Mouse (Mus musculus): Measurements from ENCODE around the gene Oard1. TPM values are rescaled to one million over a fixed set of nuclear protein-coding genes. Genes with fewer than 3 reads are reported as not detected.

Gene Oard1
- polyA plus RNA-seq, 1 experiment from 2014 or later = 70.6 TPM

DNA sequence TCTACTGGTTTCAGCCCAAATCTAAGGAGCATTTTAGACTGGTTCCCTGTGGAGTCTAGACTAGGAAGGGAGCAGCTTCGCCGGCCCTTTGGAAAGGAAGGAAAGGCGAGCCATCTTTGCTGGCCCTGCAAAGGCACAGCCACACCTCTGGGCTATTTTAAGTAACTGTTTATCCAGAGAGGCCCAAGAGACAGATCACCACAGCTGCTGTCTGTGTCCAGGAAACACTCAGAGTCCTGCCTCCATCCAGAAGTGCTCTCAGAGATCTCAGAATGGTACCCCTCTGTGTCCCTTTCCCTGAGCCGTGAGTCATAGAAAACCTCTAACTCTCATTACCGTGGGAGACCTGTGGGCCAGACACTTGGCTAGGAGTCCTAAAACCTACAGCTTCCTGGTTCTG lies 20.6 kb downstream of the Oard1 start:
- no peaks in the 10 kb centered on the region for H3K9me3 ChIP-seq
- no peak overlapping the region for H3K4me2 ChIP-seq
- no peaks in the 10 kb centered on the region for H3K27me3 ChIP-seq
- no peaks in the 10 kb centered on the region for H3K36me3 ChIP-seq
- no peak overlapping the region for H3K9ac ChIP-seq
- ATAC-seq (ENCODE audit: borderline replicate concordance, extremely low read depth, low FRiP score, low TSS enrichment) = 0 out of 2 replicates have a peak, but pooled peaks have one; percentile 28
- no peak overlapping the region for H3K4me3 ChIP-seq
- WGBS = 18% methylated on average over 5 of the region's 5 CpGs
- H3K27ac ChIP-seq = peak overlapping the region; percentile 47
- H3K4me1 ChIP-seq = peaks cover 56% of the 10 kb centered on the region

DNA sequence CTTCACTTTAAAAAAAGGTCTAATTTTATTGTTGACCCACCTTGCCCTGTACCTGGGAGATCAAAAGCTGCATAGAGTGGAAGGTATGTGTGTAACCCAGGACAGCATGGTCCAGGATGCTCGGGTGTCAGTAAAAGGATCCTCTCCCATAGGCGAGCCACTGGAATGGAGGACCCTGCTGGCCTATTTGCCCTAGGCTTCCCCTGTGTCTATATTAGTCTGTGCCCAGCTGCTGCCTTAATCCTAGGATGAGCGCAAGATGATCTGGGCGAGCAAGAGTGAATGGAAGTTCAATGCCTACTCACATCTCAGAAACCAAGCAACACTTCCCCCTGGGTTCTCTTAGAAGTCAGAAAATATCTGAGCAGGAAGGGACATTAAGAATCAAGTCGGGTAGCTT lies 21.2 kb downstream of the Oard1 start:
- Histone ChIP-seq H3K4me1 (peaks cover 51% of the 10 kb centered on the region), H3K27ac (peak overlapping the region; percentile 47; the same call in 1 of the 2 replicates), H3K4me2 (no peak overlapping the region), H3K36me3 (no peaks in the 10 kb centered on the region), H3K9ac (no peak overlapping the region), H3K9me3 (no peaks in the 10 kb centered on the region), H3K4me3 (no peak overlapping the region), H3K27me3 (no peaks in the 10 kb centered on the region)
- ATAC-seq (ENCODE audit: borderline replicate concordance, extremely low read depth, low FRiP score, low TSS enrichment) = no peak
- WGBS = 72% methylated on average over 5 of the region's 5 CpGs

DNA sequence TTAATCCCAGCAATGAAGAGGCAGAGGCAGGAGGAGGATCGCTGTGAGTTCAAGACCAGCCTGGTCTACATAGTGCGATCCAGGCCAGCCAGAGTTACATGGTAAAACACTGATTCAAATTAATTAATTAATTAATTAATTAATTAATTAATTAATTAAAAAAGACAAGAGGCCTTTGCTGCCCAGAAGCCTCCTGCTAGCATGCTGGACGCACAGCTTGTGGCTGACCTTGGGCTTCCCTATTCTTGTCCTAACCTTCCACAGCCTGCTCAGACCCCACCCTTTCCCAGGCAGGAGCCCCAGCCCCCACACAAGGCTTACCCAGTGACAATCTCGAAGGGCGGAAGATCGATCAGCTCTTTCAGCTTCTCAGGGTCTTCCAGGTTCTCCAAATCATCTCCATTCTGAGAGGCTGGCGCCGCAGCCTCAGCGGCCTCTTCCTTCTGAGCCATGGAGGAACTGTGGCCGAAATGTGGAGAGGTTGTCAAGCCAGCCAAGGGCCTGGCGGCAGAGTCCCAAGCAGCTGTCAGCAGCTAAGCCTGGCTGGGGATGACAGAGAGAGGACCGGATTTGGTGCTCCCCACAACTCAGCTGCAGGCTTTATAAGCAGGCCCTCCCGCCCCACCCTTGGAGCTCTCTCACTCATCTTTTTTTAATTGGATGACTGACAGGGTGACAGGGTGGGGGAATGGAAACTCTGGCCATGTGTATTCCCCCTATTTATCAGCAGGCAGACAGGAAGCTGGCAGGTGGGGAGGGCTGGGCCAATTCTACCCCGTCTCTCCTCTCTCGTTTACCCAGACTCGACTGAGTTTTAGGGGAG lies 22.6 kb downstream of the Oard1 start, which contains the start of gene Apobec2:
Gene Apobec2, minus strand, starts transcription at position 773 of the 823 bp plus-strand sequence.
- H3K36me3 ChIP-seq = no peaks in the 10 kb centered on the region
- H3K27me3 ChIP-seq = no peaks in the 10 kb centered on the region
- H3K9me3 ChIP-seq = no peaks in the 10 kb centered on the region
- no peak within 1 kb of the TSS for H3K4me3 ChIP-seq
- WGBS = 43% methylated on average over 16 of the region's 16 CpGs
- no peak for ATAC-seq (ENCODE audit: borderline replicate concordance, extremely low read depth, low FRiP score, low TSS enrichment)
- H3K4me1 ChIP-seq = peaks cover 46% of the 10 kb centered on the region
- no peak within 1 kb of the TSS for H3K4me2 ChIP-seq
- no peak within 1 kb of the TSS for H3K9ac ChIP-seq
- H3K27ac ChIP-seq = peak within 1 kb of the TSS; percentile 30; the same call in 1 of the 2 replicates

DNA sequence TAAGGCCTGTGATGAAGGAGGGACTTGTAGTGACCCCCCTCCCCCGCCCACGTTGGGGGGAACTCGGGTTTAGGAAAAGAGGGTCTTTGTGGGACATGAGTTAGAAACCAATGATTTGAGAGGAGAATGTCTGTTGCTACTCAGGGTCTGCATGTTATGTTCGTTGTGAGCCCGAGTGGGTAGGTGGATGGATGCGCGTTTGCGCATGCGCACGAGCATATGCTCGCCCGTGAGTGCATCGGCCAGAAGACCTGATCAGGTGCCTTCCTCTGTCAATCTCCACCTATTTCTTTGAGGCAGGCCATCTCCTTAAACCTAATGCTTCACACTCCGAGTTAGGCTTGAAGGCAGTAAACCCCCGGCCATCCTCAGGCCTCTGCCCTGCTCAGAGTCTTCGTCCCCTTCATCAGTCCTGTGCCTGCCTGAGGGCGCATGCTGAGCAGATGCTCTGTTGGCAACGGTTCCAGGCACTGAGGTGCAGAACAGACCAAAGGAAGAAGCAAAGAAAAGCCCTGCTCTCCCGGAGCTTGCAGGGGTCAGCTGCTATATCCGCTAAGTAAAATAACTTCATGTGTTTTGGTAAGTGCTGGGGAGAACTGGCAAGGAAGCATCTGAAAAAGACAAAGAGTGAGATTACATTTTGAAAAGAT lies 23.3 kb downstream of the Oard1 start:
- H3K4me1 ChIP-seq = peaks cover 41% of the 10 kb centered on the region
- H3K4me3 ChIP-seq = no peak overlapping the region
- no peaks in the 10 kb centered on the region for H3K36me3 ChIP-seq
- 70% methylated on average over 20 of the region's 20 CpGs for WGBS
- no peak overlapping the region for H3K9ac ChIP-seq
- no peak overlapping the region for H3K27ac ChIP-seq
- ATAC-seq (ENCODE audit: borderline replicate concordance, extremely low read depth, low FRiP score, low TSS enrichment) = no peak
- no peaks in the 10 kb centered on the region for H3K27me3 ChIP-seq
- no peaks in the 10 kb centered on the region for H3K9me3 ChIP-seq
- no peak overlapping the region for H3K4me2 ChIP-seq

DNA sequence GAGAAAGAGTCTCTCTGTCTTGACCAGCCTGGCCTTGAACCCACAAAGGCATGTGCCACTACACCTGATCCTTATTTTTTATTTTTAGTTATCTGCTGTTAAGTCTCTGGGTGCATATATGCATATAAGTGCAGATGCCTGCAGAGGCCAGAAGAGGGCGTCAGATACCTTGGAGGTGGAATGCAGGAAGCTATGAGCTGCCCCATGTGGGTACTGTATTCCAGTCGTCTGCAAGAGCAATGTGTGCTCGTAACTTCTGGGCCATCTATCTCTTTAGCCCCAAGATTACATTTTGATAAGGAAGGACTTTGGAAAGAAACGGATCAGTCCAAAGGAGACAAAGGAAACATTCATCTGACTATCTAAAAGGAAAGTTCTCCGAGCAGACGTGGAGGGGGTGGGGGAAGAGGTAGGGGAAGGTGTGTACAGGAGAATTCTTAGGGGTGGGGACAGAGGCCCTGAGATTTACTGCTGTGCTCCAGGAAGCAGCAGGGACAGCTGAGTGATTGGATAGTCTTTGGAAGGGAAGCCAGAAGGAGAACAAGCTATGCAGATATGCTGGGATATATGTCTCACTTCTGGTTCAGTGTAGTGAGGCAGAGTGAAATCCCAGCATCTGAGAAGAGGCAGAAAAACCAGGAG lies 24.0 kb downstream of the Oard1 start:
- Histone ChIP-seq H3K36me3 (no peaks in the 10 kb centered on the region), H3K9ac (no peak overlapping the region), H3K4me2 (no peak overlapping the region), H3K9me3 (no peaks in the 10 kb centered on the region), H3K4me1 (peaks cover 38% of the 10 kb centered on the region), H3K27ac (0 out of 2 replicates have a peak overlapping the region, but pooled peaks have one; percentile 15), H3K27me3 (no peaks in the 10 kb centered on the region), H3K4me3 (no peak overlapping the region)
- WGBS = 44% methylated on average over 6 of the region's 6 CpGs
- no peak for ATAC-seq (ENCODE audit: borderline replicate concordance, extremely low read depth, low FRiP score, low TSS enrichment)

DNA sequence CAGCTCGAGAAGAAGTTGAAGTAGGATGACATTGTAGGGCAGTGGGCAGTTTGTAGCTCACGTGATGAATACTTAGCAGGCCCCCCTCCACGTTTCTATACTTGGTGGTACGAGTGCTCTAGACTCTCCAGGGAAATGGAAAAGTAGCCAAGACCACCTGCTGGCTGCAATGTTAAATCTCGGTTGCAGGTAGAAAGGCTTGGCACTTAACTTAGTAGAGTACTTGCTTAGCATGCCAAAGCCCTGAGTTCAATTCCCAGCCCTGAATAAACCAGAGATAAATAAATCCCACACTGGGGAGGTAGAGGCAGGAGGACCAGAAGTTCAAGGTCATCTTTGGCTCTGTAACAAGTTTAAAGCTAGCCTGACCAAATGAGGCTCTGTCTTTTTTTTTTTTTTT lies 24.7 kb downstream of the Oard1 start:
- Histone ChIP-seq H3K9me3 (no peaks in the 10 kb centered on the region), H3K27ac (no peak overlapping the region), H3K27me3 (no peaks in the 10 kb centered on the region), H3K4me2 (no peak overlapping the region), H3K4me1 (peaks cover 38% of the 10 kb centered on the region), H3K9ac (no peak overlapping the region), H3K4me3 (no peak overlapping the region), H3K36me3 (no peaks in the 10 kb centered on the region)
- WGBS = 63% methylated on average over 5 of the region's 5 CpGs
- no peak for ATAC-seq (ENCODE audit: borderline replicate concordance, extremely low read depth, low FRiP score, low TSS enrichment)

DNA sequence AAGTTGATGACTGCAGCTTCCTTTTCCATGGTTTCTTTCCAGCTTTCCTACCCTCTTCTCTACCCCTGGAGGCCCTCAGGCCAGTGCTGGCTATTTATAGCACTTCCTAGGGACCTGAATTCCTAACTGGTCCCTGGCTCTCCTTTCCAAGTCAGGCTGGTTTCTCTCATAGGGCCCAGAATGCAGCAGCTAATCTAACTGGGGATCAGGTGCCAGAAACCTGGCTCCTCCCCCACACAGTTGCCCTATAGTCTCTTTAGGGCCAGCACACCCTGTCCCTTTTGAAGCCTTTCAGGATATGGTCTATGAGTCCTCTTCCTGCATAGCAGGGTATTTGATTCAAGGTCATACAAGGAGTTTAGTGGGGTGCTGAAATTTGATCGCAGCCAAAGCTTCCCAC lies 26.7 kb downstream of the Oard1 start:
- Histone ChIP-seq H3K4me3 (no peak overlapping the region), H3K9ac (no peak overlapping the region), H3K36me3 (no peaks in the 10 kb centered on the region), H3K27ac (peak overlapping the region; percentile 39), H3K4me1 (peaks cover 24% of the 10 kb centered on the region), H3K9me3 (no peaks in the 10 kb centered on the region), H3K4me2 (no peak overlapping the region), H3K27me3 (no peaks in the 10 kb centered on the region)
- ATAC-seq (ENCODE audit: borderline replicate concordance, extremely low read depth, low FRiP score, low TSS enrichment) = no peak
- WGBS = 57% methylated on average over 1 of the region's 1 CpGs

DNA sequence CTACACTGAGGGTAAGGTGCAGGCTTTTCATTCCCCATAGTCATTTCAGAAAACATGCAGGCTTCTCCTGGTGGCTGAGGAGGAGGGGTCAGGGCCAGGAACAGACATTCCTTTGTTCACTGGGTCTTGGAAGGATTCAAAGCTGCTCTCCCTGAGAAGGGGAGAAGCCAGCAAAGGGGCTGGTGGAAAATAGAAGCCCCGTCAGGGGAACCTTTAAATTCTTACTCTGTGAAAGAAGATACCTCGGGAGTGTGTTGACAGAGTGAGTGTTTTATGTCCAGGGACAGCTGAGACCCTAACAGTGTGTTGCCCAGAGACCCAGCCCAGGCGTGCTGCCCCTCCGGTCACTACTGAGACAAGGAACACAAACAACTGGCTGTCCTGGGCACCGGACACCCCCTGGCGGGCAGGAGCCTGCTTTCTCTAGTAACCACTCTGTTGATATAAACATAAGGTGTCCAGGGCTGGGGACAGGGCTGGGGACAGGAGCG lies 27.7 kb downstream of the Oard1 start:
- Histone ChIP-seq H3K36me3 (no peaks in the 10 kb centered on the region), H3K9me3 (no peaks in the 10 kb centered on the region), H3K4me2 (no peak overlapping the region), H3K27ac (peak overlapping the region; percentile 39), H3K4me3 (no peak overlapping the region), H3K4me1 (peaks cover 20% of the 10 kb centered on the region), H3K27me3 (no peaks in the 10 kb centered on the region), H3K9ac (no peak overlapping the region)
- ATAC-seq (ENCODE audit: borderline replicate concordance, extremely low read depth, low FRiP score, low TSS enrichment) = peak; percentile 43; the same call in 1 of the 2 replicates
- WGBS = 18% methylated on average over 7 of the region's 7 CpGs

DNA sequence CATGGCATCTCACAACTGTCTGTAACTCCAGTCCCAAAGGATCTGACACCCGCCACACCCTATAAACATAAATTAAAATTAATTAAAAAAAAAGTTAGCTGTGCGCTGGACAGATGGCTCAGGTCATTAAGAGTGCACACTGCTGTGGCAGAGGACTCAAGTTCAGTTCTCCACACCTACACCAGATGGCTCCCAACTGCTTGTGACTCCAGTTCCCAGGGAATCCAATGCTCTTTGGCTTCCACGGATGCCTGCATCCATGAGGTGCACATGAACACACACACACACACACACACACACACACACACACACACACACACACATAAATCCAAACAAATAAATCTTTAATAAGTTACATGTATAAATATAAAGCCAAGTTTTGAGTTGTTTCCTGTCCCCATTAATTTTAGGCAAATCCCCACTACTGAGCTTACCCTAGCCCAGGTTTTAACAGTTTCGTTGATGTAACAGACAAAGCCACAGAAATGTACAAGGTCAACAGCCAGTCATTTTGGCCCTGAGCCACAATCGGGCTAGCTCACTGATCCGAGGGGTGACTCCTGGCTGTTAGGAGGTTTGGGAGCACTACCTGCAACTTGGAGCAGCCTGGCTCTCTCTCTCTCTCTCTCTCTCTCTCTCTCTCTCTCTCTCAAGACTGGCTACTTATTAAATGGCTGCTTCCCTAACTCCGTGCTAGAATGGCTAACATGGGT lies 33.1 kb downstream of the Oard1 start:
- H3K9me3 ChIP-seq = no peaks in the 10 kb centered on the region
- no peaks in the 10 kb centered on the region for H3K4me1 ChIP-seq
- no peaks in the 10 kb centered on the region for H3K27me3 ChIP-seq
- no peak overlapping the region for H3K27ac ChIP-seq
- no peak overlapping the region for H3K4me2 ChIP-seq
- no peak overlapping the region for H3K4me3 ChIP-seq
- ATAC-seq (ENCODE audit: borderline replicate concordance, extremely low read depth, low FRiP score, low TSS enrichment) = no peak
- 53% methylated on average over 7 of the region's 7 CpGs for WGBS
- no peak overlapping the region for H3K9ac ChIP-seq
- no peaks in the 10 kb centered on the region for H3K36me3 ChIP-seq

DNA sequence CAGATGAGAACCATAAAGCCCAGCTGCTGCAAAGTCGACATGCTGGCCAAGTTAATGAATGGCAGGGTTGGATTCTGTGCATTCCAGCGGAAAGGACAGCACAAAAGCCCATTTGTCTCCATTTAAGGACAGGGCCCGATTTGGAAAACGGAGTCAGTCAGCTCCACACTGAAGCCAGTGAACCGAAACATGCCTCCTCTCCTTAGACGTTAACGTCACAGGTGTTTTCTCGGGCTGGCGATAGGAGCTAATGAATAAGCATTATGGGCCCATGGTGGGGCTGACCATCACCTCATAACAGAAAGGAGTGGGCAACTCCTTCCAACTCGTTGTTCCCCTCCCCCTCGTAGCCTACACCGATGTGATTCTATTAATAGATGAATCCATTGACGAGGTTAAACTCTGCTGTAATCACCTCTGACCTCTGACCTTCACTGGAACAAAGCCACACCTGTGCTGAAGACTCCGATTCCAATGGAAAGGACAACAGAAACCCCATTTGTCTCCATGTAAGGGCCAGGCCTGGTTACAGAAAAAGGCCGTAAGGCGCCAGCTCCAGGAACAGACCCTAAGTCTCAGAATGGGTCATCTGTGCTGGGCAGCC lies 33.8 kb downstream of the Oard1 start:
- no peak for ATAC-seq (ENCODE audit: borderline replicate concordance, extremely low read depth, low FRiP score, low TSS enrichment)
- Histone ChIP-seq H3K4me3 (no peak overlapping the region), H3K27me3 (no peaks in the 10 kb centered on the region), H3K36me3 (no peaks in the 10 kb centered on the region), H3K9me3 (no peaks in the 10 kb centered on the region), H3K4me2 (no peak overlapping the region), H3K9ac (no peak overlapping the region), H3K27ac (no peak overlapping the region), H3K4me1 (no peaks in the 10 kb centered on the region)
- WGBS = 76% methylated on average over 16 of the region's 16 CpGs

DNA sequence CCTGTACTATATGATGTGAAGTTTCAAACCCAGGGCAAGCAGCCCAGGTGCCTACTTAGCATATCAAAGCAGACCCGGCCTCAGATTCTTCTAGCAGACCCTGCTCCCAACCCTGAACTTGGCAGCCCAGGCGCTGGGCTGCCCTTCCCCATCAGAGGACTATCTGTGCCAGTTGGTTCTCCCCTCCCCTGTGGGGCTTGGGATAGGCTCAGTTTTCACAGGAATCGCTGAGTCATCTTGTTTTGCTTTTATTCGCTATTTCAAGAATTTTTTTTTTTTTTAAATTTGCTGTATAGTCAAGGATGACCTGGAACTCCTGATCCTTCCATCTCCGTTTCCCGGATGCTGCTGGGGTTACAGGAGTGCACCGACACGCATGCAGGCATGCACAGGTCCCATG lies 37.9 kb downstream of the Oard1 start:
- no peak for ATAC-seq (ENCODE audit: borderline replicate concordance, extremely low read depth, low FRiP score, low TSS enrichment)
- 72% methylated on average over 8 of the region's 8 CpGs for WGBS
- Histone ChIP-seq H3K27ac (no peak overlapping the region), H3K27me3 (no peaks in the 10 kb centered on the region), H3K36me3 (no peaks in the 10 kb centered on the region), H3K4me3 (no peak overlapping the region), H3K4me1 (no peaks in the 10 kb centered on the region), H3K9me3 (no peaks in the 10 kb centered on the region), H3K4me2 (no peak overlapping the region), H3K9ac (no peak overlapping the region)

Measured in lung, embryonic 15.5 days (tissue).